Mouse (Mus musculus) stomach, embryonic 14.5 days (tissue): ENCODE measurements around the gene Sfxn2. TPM values are rescaled to one million over a fixed set of nuclear protein-coding genes. Genes with fewer than 3 reads are reported as not detected.
A peak's percentile ranks its signal among the peaks of the same experiment; 100 is the strongest.

Source experiments
- ATAC-seq: fragments of 200-750 bp; cut with Nextera tagmentation; 2 replicates; pipeline ENCODE4 v1.8.0; 2017; ENCODE audit warnings: low read depth, moderate TSS enrichment; ENCODE audit not compliant: insufficient number of reproducible peaks, insufficient read depth, low FRiP score
- H3K27ac ChIP-seq: fragments of 300-500 bp; sonication (generic); 2 replicates; pipeline ENCODE4 v1.5.1; 2014; ENCODE audit warnings: mild to moderate bottlenecking, low read length, moderate library complexity, mixed read lengths
- H3K27me3 ChIP-seq: fragments of 300-500 bp; sonication (generic); 2 replicates; pipeline ENCODE4 v1.6.1; 2014; ENCODE audit warnings: low read length, control low read depth, mixed read lengths; ENCODE audit not compliant: control insufficient read depth, insufficient read depth
- H3K36me3 ChIP-seq: fragments of 300-500 bp; sonication (generic); 2 replicates; pipeline ENCODE4 v1.6.1; 2014; ENCODE audit warnings: mild to moderate bottlenecking, control low read depth, low read length, moderate library complexity, mixed read lengths; ENCODE audit not compliant: control insufficient read depth, insufficient read depth
- H3K4me1 ChIP-seq: fragments of 300-500 bp; sonication (generic); 2 replicates; pipeline ENCODE4 v1.6.1; 2014; ENCODE audit warnings: low read length, control low read depth, mixed read lengths; ENCODE audit not compliant: control insufficient read depth, insufficient read depth
- H3K4me2 ChIP-seq: fragments of 300-500 bp; sonication (generic); replicated peaks from 2 replicates; pipeline ENCODE4 v1.6.1; 2014; ENCODE audit warnings: low read depth, low read length, control low read depth
- H3K4me3 ChIP-seq: fragments of 300-500 bp; sonication (generic); 2 replicates; pipeline ENCODE4 v1.5.1; 2014; ENCODE audit warnings: low read depth, low read length, control low read depth
- H3K9ac ChIP-seq: fragments of 300-500 bp; sonication (generic); replicated peaks from 2 replicates; pipeline ENCODE4 v1.6.1; 2014; ENCODE audit warnings: low read depth, mild to moderate bottlenecking, control low read depth, low read length, moderate library complexity, mixed read lengths
- H3K9me3 ChIP-seq: fragments of 300-500 bp; sonication (generic); 2 replicates; pipeline ENCODE4 v1.6.1; 2016; ENCODE audit warnings: low read depth, low read length, control low read depth; ENCODE audit not compliant: control insufficient read depth
- WGBS: fragments of 180-500 bp; shearing (Covaris S2); extraction: QIAGEN DNeasy Blood & Tissue Kit; methylation state at CpG from one replicate; pipeline ENCODE4 v1.1.7; 2014; 5-methylcytosine and 5-hydroxymethylcytosine counted together
- polyA plus RNA-seq: library from polyadenylated mRNA; unstranded; fragments of >200 nt; fragmentation: Nextera tagmentation; extraction: Ambion mirVana; gene quantifications from 2 replicates; pipeline ENCODE4 v1.2.1, GENCODE M21; 2014

Sfxn2 gene
- polyA plus RNA-seq, 1 experiment from 2014 or later, result 19.3 TPM

DNA sequence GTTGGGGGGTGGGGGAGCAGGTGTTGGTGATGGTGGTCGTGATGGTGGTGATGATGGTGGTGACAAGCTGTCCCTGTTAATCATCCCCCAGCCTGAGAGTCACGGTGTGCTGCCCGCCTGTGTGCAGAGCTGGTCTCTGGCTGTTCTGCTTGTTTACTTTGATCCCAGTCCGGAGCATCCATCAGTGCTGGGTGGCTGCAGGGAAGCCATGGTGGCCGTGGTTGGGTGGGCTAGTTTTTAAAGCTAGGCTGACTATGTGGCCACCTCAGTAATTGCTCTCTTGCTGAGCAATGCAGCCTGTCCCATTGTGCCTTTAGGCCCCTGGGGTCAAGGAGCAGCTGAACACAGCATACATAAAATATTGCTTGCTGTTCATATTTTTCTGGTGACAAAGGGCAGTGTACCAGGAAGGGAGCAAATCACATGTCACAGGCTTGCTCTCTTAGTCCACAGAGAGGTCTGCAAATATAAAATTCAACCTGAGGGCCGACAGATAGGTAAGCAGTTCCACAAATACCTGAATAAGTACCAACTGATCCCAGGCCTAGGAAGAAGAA is 38.5 kb upstream of the Sfxn2 start:
- WGBS, result 40% methylated on average over 6 of the region's 6 CpGs
- Histone ChIP-seq H3K27me3 (no peaks in the 10 kb centered on the region), H3K36me3 (no peaks in the 10 kb centered on the region), H3K9ac (no peak overlapping the region), H3K4me2 (no peak overlapping the region), H3K4me3 (no peak overlapping the region), H3K27ac (peak overlapping the region; percentile 39; the same call in 1 of the 2 replicates), H3K4me1 (peaks cover 47% of the 10 kb centered on the region), H3K9me3 (no peaks in the 10 kb centered on the region)
- no peak for ATAC-seq

GRCm38 (mm10) chr19:46537357-46537756 is 35.8 kb upstream of the Sfxn2 start:
- peaks cover 20% of the 10 kb centered on the region for H3K4me1 ChIP-seq
- no peaks in the 10 kb centered on the region for H3K9me3 ChIP-seq
- no peak overlapping the region for H3K9ac ChIP-seq
- no peak overlapping the region for H3K4me2 ChIP-seq
- H3K4me3 ChIP-seq, result no peak overlapping the region
- no peak for ATAC-seq
- no peak overlapping the region for H3K27ac ChIP-seq
- H3K36me3 ChIP-seq, result no peaks in the 10 kb centered on the region
- H3K27me3 ChIP-seq, result no peaks in the 10 kb centered on the region
- 92% methylated on average over 9 of the region's 9 CpGs for WGBS

DNA sequence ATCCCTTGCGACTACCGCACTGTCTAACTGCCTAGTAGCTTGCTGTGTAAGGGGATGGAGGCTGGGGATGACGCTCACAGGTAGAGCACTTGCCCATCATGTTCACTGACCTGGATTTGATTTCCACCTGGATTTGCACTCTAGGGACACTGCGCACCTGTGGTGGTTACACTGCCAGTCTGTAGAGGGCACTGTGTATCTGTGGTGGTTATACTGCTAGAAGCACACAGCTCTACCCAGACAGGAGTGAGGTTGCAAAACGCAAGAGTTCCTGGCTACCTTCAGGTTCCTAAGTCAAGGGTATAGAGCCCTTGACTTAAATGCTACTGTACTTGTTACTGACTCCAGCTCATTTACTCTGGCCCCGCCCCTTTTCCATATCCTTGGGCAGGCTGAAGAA is 35.0 kb upstream of the Sfxn2 start:
- H3K27ac ChIP-seq, result no peak overlapping the region
- no peaks in the 10 kb centered on the region for H3K9me3 ChIP-seq
- 84% methylated on average over 6 of the region's 6 CpGs for WGBS
- H3K9ac ChIP-seq, result no peak overlapping the region
- no peaks in the 10 kb centered on the region for H3K27me3 ChIP-seq
- no peak overlapping the region for H3K4me3 ChIP-seq
- H3K4me1 ChIP-seq, result peaks cover 12% of the 10 kb centered on the region; the same call in 1 of the 2 replicates
- H3K36me3 ChIP-seq, result no peaks in the 10 kb centered on the region; the same call in 1 of the 2 replicates
- ATAC-seq, result peak; percentile 61; the same call in 1 of the 2 replicates
- no peak overlapping the region for H3K4me2 ChIP-seq

DNA sequence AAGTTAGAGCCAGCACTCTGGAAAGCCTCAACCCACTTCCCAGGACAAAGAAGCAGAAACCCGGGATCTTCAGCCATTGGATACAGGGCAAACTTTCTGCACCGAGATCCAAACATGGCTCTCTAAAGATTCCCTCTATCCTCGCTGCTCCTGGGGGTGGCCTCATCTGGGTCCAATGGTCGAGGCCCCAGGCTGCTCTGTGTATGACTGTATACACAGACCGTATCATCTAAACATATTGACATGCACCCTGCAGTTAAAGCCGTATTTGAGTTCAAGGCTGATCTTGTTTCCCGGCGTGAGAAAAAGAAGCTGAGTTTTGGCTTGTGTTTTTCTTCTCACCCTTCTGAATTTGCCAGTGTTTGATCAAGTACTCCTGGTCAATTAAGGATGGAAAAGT is 30.4 kb upstream of the Sfxn2 start:
- Histone ChIP-seq H3K4me1 (no peaks in the 10 kb centered on the region), H3K4me3 (no peak overlapping the region), H3K27ac (no peak overlapping the region), H3K36me3 (no peaks in the 10 kb centered on the region; the same call in 1 of the 2 replicates), H3K9me3 (no peaks in the 10 kb centered on the region), H3K9ac (no peak overlapping the region), H3K27me3 (no peaks in the 10 kb centered on the region), H3K4me2 (no peak overlapping the region)
- 72% methylated on average over 8 of the region's 8 CpGs for WGBS
- no peak for ATAC-seq

DNA sequence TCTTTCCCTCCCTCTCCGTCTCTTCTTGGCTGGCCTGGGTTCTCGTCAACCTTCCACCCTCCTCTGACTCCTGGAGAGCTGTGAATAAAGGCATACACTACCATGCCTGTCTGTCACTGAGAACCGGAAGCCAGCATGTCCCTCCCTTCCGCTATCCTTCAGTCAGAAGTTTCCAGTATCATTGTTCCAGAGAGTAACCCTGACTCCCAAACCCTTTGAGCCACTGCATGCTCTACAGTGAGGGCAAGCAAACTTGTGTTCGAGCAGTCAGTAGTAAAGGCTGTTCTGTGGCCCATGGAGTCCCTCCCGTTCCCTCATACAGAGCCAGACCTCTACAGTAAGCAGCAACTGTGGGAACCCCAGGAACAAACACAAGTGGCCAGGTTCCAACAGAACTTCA is 25.6 kb upstream of the Sfxn2 start:
- Histone ChIP-seq H3K4me3 (no peak overlapping the region), H3K27me3 (no peaks in the 10 kb centered on the region), H3K4me2 (no peak overlapping the region), H3K4me1 (no peaks in the 10 kb centered on the region), H3K9ac (no peak overlapping the region), H3K9me3 (no peaks in the 10 kb centered on the region), H3K27ac (no peak overlapping the region), H3K36me3 (peaks cover 22% of the 10 kb centered on the region)
- ATAC-seq, result no peak
- WGBS, result 77% methylated on average over 6 of the region's 6 CpGs

DNA sequence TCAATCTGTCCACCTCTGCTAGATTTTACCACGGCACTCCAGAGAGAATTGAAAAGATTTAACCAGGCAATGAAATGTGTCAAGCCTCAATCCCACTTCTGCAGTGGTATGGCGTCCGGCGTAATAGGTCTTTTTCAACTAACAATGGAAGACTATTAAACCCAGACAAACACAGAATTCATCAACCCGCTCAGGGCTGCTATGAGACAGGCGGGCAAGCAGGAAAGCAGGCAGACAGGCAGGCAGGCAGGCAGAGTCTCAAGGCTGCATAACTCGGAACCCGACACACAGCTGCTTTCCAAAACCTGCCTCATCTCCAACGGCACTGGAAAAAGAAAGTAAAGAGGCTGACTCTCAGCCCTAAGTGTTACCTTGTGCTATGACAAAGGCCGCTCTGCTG is 25.1 kb upstream of the Sfxn2 start:
- Histone ChIP-seq H3K4me1 (0 out of 2 replicates have a peak, but pooled peaks cover under 1% of the 10 kb centered on the region), H3K9me3 (no peaks in the 10 kb centered on the region), H3K4me3 (no peak overlapping the region), H3K27me3 (no peaks in the 10 kb centered on the region), H3K9ac (no peak overlapping the region), H3K4me2 (no peak overlapping the region), H3K27ac (no peak overlapping the region), H3K36me3 (peaks cover 22% of the 10 kb centered on the region)
- no peak for ATAC-seq
- WGBS, result 75% methylated on average over 10 of the region's 10 CpGs

DNA sequence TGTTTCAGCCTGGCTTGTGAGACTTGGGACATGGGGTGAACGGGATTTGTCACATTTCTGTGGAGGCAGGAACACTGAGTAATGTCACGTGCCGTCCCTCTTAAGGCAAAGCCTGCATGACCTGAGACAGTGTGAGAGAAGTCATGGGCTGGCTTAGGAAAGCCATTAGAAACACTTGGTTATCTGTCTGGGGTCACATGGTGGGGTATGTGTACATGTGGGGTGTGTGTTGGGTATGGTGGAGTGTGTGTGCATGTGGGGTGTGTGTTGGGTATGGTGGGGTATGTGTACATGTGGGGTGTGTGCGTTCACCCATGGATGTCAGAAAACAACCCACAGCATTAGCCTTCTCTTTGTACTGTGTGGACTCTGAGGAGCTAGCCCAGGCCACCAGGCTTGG is 22.8 kb upstream of the Sfxn2 start:
- ATAC-seq, result no peak
- no peaks in the 10 kb centered on the region for H3K27me3 ChIP-seq
- no peak overlapping the region for H3K4me2 ChIP-seq
- no peaks in the 10 kb centered on the region for H3K9me3 ChIP-seq
- H3K4me3 ChIP-seq, result no peak overlapping the region
- no peak overlapping the region for H3K9ac ChIP-seq
- H3K4me1 ChIP-seq, result 0 out of 2 replicates have a peak, but pooled peaks cover 2% of the 10 kb centered on the region
- peaks cover 22% of the 10 kb centered on the region for H3K36me3 ChIP-seq
- H3K27ac ChIP-seq, result no peak overlapping the region
- 88% methylated on average over 4 of the region's 4 CpGs for WGBS

DNA sequence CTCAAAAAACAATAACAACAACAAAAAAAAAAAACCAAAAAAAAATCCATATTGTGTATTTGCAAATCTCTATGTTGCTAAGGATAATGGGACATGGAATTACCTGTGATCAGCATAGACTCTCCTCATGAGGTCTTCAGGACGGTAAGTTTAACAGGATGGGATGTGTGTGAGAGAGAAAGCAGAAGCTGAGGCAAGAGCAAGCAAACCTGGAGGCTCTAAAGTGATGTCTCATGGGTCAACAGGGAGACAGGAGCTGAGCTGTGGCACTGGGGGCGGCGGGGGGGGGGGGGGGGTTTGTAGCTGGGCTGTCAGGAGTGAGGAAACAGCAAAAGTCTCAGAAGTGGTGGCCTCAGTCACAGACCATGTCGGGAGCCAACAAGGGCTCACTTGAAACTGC is 20.7 kb upstream of the Sfxn2 start:
- Histone ChIP-seq H3K36me3 (peaks cover 29% of the 10 kb centered on the region), H3K4me1 (0 out of 2 replicates have a peak, but pooled peaks cover 2% of the 10 kb centered on the region), H3K9ac (no peak overlapping the region), H3K27ac (no peak overlapping the region), H3K27me3 (no peaks in the 10 kb centered on the region), H3K4me2 (no peak overlapping the region), H3K4me3 (no peak overlapping the region), H3K9me3 (no peaks in the 10 kb centered on the region)
- no peak for ATAC-seq
- WGBS, result 84% methylated on average over 4 of the region's 4 CpGs

DNA sequence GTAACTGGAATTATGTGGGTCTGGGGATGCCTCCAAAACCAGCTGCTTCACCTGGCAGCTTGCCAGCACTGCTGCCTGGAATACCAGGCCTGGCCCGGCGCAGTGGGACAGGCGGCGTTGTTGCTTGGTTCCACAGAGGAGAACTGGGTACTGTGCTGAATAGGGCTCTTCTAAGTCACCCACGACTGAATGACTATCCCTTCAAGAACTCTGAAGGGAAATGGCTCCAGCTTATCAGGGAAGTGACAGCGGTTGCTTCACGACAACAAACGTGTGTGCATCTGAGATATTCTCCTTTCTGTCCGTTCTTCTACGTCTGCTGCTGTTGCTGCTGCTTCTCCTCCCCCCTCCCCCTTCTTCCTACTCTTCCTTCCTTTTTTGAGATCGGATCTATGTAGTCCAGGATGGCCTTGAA is 19.6 kb upstream of the Sfxn2 start:
- Histone ChIP-seq H3K36me3 (peaks cover 33% of the 10 kb centered on the region), H3K27ac (no peak overlapping the region), H3K4me2 (no peak overlapping the region), H3K4me1 (0 out of 2 replicates have a peak, but pooled peaks cover 2% of the 10 kb centered on the region), H3K4me3 (no peak overlapping the region), H3K9me3 (no peaks in the 10 kb centered on the region), H3K27me3 (no peaks in the 10 kb centered on the region), H3K9ac (no peak overlapping the region)
- WGBS, result 51% methylated on average over 11 of the region's 11 CpGs
- ATAC-seq, result peak; percentile 75; the same call in 1 of the 2 replicates
